Mouse (Mus musculus) midbrain, embryonic 16.5 days (tissue): ENCODE results near the gene Tm4sf20. TPM values are rescaled to one million over a fixed set of nuclear protein-coding genes. Genes with fewer than 3 reads are reported as not detected.

Experiments used
- ATAC-seq: fragments of 200-750 bp; cut with Nextera tagmentation; 2 replicates; pipeline ENCODE4 v1.8.0; 2017; ENCODE audit warnings: moderate TSS enrichment
- H3K27ac ChIP-seq: fragments of 300-500 bp; sonication (generic); 2 replicates; pipeline ENCODE4 v1.5.1; 2014; ENCODE audit warnings: mild to moderate bottlenecking, low read length, mixed read lengths
- H3K27me3 ChIP-seq: fragments of 300-500 bp; sonication (generic); 2 replicates; pipeline ENCODE4 v1.6.1; 2014; ENCODE audit warnings: low read depth, low read length, mixed read lengths; ENCODE audit not compliant: control insufficient read depth, insufficient read depth
- H3K36me3 ChIP-seq: fragments of 300-500 bp; sonication (generic); 2 replicates; pipeline ENCODE4 v1.6.1; 2014; ENCODE audit warnings: mild to moderate bottlenecking, low read length, moderate library complexity, mixed read lengths; ENCODE audit not compliant: control insufficient read depth, insufficient read depth
- H3K4me1 ChIP-seq: fragments of 300-500 bp; sonication (generic); 2 replicates; pipeline ENCODE4 v1.6.1; 2014; ENCODE audit warnings: mild to moderate bottlenecking, low read length, mixed read lengths; ENCODE audit not compliant: control insufficient read depth, insufficient read depth
- H3K4me2 ChIP-seq: fragments of 300-500 bp; sonication (generic); 2 replicates; pipeline ENCODE4 v1.6.1; 2014; ENCODE audit warnings: mild to moderate bottlenecking, low read length, mixed read lengths
- H3K4me3 ChIP-seq: fragments of 300-500 bp; sonication (generic); 2 replicates; pipeline ENCODE4 v1.5.1; 2014; ENCODE audit warnings: low read depth, mild to moderate bottlenecking, low read length, moderate library complexity, mixed read lengths
- H3K9ac ChIP-seq: fragments of 300-500 bp; sonication (generic); 2 replicates; pipeline ENCODE4 v1.6.1; 2014; ENCODE audit warnings: low read depth, low read length, mixed read lengths
- H3K9me3 ChIP-seq: fragments of 300-500 bp; sonication (generic); replicated peaks from 2 replicates; pipeline ENCODE4 v1.6.1; 2014; ENCODE audit warnings: mild to moderate bottlenecking, low read length, mixed read lengths; ENCODE audit not compliant: control insufficient read depth, poor library complexity, severe bottlenecking
- WGBS: fragments of 180-500 bp; shearing (Covaris S2); extraction: QIAGEN DNeasy Blood & Tissue Kit; methylation state at CpG from one replicate; pipeline ENCODE4 v1.1.7; 2014; 5-methylcytosine and 5-hydroxymethylcytosine counted together
- polyA plus RNA-seq: library from polyadenylated mRNA; unstranded; fragments of >200 nt; fragmentation: Nextera tagmentation; extraction: Ambion mirVana; gene quantifications from 2 replicates; pipeline ENCODE4 v1.2.1, GENCODE M21; 2015

Tm4sf20 gene
- polyA plus RNA-seq, 1 experiment from 2014 or later: 0.11 TPM

- Histone ChIP-seq H3K4me1 (no peaks in the 10 kb centered on the region), H3K36me3 (peaks cover 2% of the 10 kb centered on the region), H3K4me2 (no peak overlapping the region), H3K9ac (no peak overlapping the region), H3K27me3 (no peaks in the 10 kb centered on the region), H3K9me3 (no peaks in the 10 kb centered on the region), H3K4me3 (no peak overlapping the region), H3K27ac (no peak overlapping the region)
- no peak for ATAC-seq
- WGBS: 91% methylated on average over 4 of the region's 4 CpGs
Observed at GRCm38 (mm10) chr1:82766641-82767040, 1.6 kb downstream of the Tm4sf20 start.

DNA sequence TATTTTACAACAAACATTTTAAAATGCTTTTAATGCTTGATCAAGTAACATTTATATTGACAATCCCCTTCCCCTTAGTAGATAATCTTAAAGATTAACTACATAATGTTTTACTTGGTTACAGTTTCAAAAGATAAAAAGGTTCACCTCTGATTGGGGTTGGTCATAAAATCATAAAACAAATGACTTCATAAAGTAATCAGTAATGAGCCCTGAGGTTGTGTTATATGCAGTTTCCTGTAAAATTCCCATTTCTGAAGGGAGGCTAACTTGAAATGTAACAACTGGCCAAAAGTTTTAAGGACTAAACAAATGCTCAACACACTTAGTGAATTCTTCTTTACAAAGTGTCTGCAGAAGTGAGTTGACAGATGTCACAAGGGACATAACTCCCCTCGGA lies 2.0 kb downstream of the Tm4sf20 start:
- Histone ChIP-seq H3K4me3 (no peak overlapping the region), H3K36me3 (peaks cover 2% of the 10 kb centered on the region), H3K27ac (no peak overlapping the region), H3K9me3 (no peaks in the 10 kb centered on the region), H3K27me3 (no peaks in the 10 kb centered on the region), H3K9ac (no peak overlapping the region), H3K4me2 (no peak overlapping the region), H3K4me1 (no peaks in the 10 kb centered on the region)
- ATAC-seq: no peak
- WGBS: 93% methylated on average over 1 of the region's 1 CpGs

GRCm38 (mm10) chr1:82762274-82762673 lies 6.0 kb downstream of the Tm4sf20 start:
- no peak for ATAC-seq
- no peaks in the 10 kb centered on the region for H3K27me3 ChIP-seq
- H3K4me3 ChIP-seq: no peak overlapping the region
- 91% methylated on average over 1 of the region's 1 CpGs for WGBS
- H3K9me3 ChIP-seq: no peaks in the 10 kb centered on the region
- H3K4me1 ChIP-seq: no peaks in the 10 kb centered on the region
- no peak overlapping the region for H3K27ac ChIP-seq
- H3K36me3 ChIP-seq: peaks cover 2% of the 10 kb centered on the region
- no peak overlapping the region for H3K4me2 ChIP-seq
- H3K9ac ChIP-seq: no peak overlapping the region

DNA sequence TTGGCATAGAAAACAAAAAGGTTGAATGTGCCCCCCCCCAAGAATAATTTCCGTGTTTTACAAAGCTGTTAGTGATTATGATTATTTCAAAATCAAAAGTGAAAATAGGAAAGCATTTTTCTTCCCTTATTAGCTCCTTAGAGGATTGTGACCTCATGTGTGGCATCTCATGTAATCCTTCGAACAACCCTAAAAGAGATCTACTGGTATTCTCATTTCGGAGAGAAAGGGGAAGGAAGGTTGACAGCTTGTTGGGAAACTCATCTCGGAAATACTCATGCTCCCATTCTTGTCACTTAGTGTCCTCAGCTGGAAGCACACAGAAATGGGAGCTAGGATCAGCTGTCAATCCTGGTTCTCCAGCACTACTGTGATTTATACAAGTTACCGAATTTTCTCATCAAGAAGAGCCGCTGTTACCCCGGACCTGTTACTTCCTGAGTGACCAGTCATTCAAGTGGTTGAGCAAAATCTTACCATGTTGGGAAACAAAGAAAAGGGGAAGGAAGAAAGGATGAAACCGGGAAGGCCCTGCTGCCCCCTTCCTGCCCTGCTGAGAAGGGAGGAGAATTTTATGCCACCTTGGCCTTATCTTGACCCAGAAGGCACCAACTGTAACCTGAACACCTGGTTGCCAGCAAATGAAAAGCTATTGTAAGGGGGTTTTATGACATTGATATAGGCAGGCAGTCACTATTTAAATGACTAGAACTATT lies 6.6 kb downstream of the Tm4sf20 start:
- no peaks in the 10 kb centered on the region for H3K9me3 ChIP-seq
- 95% methylated on average over 8 of the region's 8 CpGs for WGBS
- H3K4me2 ChIP-seq: no peak overlapping the region
- no peak overlapping the region for H3K27ac ChIP-seq
- H3K36me3 ChIP-seq: peaks cover 2% of the 10 kb centered on the region
- H3K4me1 ChIP-seq: no peaks in the 10 kb centered on the region
- no peak for ATAC-seq
- no peak overlapping the region for H3K9ac ChIP-seq
- H3K27me3 ChIP-seq: no peaks in the 10 kb centered on the region
- H3K4me3 ChIP-seq: no peak overlapping the region

DNA sequence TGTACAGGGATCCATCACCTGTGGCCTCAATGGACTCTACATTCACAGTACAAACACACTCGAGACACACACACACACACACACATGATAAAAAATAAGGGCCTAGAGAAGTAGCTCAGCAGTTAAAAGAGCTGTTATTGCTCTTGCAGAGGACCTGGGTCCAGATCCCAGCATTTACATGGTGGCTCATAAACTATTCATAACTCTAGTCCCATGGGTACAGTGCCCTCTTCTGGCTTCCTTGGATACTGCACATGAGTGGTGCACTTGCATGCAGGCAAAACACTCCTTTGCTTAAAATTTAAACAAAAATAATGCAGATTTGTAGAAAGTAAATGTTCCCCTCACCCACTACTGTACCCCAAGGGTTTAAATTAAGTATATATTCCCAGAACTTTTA lies 8.7 kb downstream of the Tm4sf20 start:
- Histone ChIP-seq H3K27ac (no peak overlapping the region), H3K36me3 (peaks cover 7% of the 10 kb centered on the region), H3K9me3 (no peaks in the 10 kb centered on the region), H3K9ac (no peak overlapping the region), H3K4me2 (no peak overlapping the region), H3K4me3 (no peak overlapping the region), H3K27me3 (no peaks in the 10 kb centered on the region), H3K4me1 (no peaks in the 10 kb centered on the region)
- 90% methylated on average over 1 of the region's 1 CpGs for whole genome bisulfite sequencing
- ATAC-seq: no peak

DNA sequence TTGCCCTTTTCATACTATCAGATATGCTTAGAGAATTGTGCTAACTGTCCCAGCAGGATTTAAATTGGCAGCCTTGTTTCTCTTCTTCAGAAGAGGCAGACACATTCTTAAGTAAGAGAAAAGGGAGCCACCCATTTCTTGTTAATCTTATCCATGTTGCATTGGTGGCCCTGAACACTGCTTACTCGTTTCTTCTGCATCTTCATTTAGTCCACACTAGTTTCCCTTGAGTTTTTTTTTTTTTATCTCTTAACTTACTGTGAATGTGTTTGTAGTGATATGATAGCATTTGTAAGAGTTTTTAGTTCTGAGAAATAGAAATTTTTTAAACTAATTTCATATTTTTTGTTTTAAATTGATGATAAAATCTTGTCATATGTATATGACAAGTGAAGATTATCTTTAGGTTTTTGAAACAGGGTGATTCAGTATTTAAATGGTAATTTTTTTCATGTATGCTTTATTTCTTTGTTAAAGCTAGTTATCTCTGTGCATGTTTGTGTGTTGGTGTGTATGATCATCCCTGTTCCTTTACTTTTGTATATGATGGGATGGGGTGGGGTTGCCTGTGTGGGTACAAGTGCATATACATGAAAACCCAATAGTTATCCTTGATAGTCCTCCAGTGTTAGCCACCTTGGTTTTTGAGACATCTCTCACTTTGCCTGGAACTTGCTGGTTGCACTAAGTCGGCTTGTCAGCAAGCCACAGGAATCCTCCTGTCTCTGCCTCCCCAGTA lies 20.4 kb downstream of the Tm4sf20 start:
- Histone ChIP-seq H3K27ac (no peak overlapping the region), H3K9ac (no peak overlapping the region), H3K4me1 (no peaks in the 10 kb centered on the region), H3K4me3 (no peak overlapping the region), H3K36me3 (peaks cover 14% of the 10 kb centered on the region), H3K27me3 (no peaks in the 10 kb centered on the region), H3K4me2 (no peak overlapping the region), H3K9me3 (no peaks in the 10 kb centered on the region)
- no peak for ATAC-seq
- WGBS: 88% methylated on average over 2 of the region's 2 CpGs

DNA sequence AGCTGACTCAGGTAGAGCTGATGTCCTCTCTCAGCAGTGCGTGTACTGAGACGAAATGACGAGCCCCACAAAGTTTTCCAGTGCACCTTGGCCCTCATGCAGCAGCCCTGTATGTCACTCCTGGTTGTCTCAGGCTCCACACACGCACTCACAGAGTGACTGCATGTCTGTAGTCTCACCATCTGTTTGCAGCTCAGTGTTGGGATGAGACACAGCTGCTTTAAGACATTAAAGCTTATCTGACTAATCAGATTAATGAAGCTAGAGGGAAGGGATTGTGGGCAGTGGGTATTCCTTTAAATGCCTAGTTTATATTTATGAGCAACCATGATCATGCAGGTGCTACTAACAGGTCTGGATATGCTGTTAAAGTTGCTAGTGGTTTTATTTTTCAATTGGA lies 21.9 kb downstream of the Tm4sf20 start:
- no peaks in the 10 kb centered on the region for H3K27me3 ChIP-seq
- no peak overlapping the region for H3K9ac ChIP-seq
- peaks cover 9% of the 10 kb centered on the region for H3K36me3 ChIP-seq
- no peak overlapping the region for H3K27ac ChIP-seq
- ATAC-seq: no peak
- H3K9me3 ChIP-seq: no peaks in the 10 kb centered on the region
- H3K4me1 ChIP-seq: no peaks in the 10 kb centered on the region
- no peak overlapping the region for H3K4me3 ChIP-seq
- H3K4me2 ChIP-seq: no peak overlapping the region
- WGBS: 89% methylated on average over 4 of the region's 4 CpGs

GRCm38 (mm10) chr1:82743962-82744361 lies 24.3 kb downstream of the Tm4sf20 start:
- Histone ChIP-seq H3K4me3 (no peak overlapping the region), H3K4me2 (no peak overlapping the region), H3K36me3 (peaks cover 4% of the 10 kb centered on the region; the same call in 1 of the 2 replicates), H3K9ac (no peak overlapping the region), H3K27me3 (no peaks in the 10 kb centered on the region), H3K4me1 (no peaks in the 10 kb centered on the region), H3K27ac (no peak overlapping the region), H3K9me3 (no peaks in the 10 kb centered on the region)
- 97% methylated on average over 3 of the region's 3 CpGs for WGBS
- no peak for ATAC-seq

DNA sequence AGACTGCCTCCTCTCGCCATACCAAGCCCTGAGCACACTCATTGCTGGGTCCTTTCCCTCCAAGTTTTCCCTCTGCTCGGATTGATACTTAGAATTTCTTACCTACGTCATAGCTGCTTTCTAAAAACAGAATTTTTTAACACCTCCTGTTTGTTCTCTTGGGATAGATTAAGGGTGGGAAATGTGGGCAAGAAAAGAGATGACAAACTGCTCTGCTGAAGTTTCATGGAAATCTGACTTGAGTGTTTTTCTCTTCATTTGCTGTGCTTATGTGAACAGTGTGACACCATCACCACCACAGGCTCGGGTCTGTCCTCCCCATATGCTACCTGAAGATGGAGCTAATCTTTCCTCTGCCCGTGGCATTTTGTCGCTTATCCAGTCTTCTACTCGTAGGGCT lies 26.7 kb downstream of the Tm4sf20 start:
- Histone ChIP-seq H3K9me3 (no peaks in the 10 kb centered on the region), H3K27ac (no peak overlapping the region), H3K4me2 (no peak overlapping the region), H3K4me3 (no peak overlapping the region), H3K4me1 (no peaks in the 10 kb centered on the region), H3K27me3 (no peaks in the 10 kb centered on the region), H3K9ac (no peak overlapping the region), H3K36me3 (peaks cover 5% of the 10 kb centered on the region; the same call in 1 of the 2 replicates)
- ATAC-seq: no peak
- 92% methylated on average over 7 of the region's 7 CpGs for WGBS
